Mouse (Mus musculus): ENCODE data around the gene 2300009A05Rik. TPM values are rescaled to one million over a fixed set of nuclear protein-coding genes. Genes with fewer than 3 reads are reported as not detected.

The 2300009A05Rik gene
- total RNA-seq (2017): 9.5 and 13.9 TPM in 2 replicates

DNA sequence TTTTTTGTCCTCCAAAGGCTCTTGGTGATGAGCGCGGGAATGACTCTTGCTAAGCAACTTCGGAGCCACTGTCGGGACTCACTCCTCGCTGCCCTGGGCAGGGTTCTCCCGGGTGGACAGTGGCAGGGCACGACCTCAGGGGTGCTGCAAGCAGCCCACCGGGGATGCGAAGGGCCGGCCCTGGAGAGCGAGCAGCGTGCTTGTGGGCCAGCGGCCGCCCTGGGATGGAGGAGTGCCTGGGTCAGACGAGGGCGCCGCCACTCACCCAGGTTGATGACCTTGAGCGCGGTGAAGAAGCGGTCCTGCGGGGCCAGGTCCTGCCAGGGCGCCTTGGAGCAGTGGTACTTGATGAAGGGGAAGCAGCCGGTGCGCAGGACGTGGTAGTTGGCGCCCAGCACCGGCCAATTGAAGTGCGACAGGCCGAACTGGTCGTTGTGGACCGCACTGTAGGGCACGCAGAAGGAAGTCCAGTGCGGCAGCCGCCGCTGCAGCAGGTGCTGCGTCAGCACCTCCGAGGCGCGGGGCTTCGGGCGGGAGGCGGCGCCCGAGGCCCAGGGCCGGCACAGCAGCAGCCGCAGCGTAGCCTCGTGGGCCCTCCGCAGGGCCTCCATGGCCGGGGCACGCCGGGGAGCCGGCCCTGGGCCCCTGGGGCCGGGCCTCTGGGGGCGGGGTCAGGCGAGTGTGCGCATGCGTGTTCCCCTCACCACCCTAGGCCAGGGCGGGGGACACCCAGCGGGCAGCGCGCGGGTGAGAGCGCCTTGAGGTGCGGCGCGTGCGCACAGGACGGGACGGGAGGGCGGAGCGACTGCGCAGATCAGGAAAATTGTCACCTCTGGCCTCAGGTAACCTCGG, at the start of gene 2300009A05Rik:
Gene 2300009A05Rik (minus strand): TSS at position 636 of the 852 bp plus-strand sequence.
- ATAC-seq (ENCODE audit: extremely low read depth, insufficient number of reproducible peaks, low FRiP score, poor library complexity, severe bottlenecking): peak; percentile 86

DNA sequence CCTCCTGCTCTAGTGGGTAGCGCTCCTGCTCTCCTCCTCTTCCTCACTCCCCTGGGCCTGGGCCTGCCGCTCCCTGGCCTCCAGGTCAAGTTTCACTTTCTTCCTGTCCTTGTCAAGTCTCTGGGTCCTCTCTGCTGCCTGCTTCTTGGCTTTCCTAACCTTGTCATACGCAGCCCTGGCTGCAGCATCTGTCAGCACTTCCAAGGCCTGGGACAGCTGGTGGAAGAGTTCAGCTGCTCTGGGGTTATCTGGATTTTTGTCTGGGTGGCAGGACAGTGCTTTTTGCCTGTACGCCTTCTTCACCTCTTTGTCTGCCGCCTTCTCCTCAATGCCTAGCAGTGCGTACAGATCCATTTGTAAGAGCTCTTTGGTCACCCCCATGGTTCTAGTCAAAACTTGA, 44.6 kb upstream of the 2300009A05Rik start:
- ATAC-seq (ENCODE audit: extremely low read depth, insufficient number of reproducible peaks, low FRiP score, poor library complexity, severe bottlenecking): no peak

DNA sequence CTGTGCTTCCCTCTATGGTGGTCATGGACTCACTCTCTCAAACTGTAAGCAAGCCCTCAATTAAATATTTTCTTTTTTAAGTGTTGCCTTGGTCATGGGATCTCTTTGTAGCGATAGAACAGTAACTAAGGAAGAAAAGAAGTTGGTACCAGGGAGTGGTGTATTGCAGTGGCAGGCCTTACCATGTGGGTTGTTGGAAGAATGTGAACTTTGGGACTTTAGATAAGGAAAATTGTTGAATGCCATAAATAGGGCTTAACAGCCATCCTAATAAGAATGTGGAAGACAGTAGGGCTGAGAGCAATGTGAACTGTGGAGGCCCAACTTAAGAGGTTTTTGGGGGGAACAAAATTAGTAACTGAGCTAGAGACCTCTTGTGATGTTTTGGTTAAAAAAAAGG, 31.6 kb upstream of the 2300009A05Rik start:
- ATAC-seq (ENCODE audit: extremely low read depth, insufficient number of reproducible peaks, low FRiP score, poor library complexity, severe bottlenecking): no peak

DNA sequence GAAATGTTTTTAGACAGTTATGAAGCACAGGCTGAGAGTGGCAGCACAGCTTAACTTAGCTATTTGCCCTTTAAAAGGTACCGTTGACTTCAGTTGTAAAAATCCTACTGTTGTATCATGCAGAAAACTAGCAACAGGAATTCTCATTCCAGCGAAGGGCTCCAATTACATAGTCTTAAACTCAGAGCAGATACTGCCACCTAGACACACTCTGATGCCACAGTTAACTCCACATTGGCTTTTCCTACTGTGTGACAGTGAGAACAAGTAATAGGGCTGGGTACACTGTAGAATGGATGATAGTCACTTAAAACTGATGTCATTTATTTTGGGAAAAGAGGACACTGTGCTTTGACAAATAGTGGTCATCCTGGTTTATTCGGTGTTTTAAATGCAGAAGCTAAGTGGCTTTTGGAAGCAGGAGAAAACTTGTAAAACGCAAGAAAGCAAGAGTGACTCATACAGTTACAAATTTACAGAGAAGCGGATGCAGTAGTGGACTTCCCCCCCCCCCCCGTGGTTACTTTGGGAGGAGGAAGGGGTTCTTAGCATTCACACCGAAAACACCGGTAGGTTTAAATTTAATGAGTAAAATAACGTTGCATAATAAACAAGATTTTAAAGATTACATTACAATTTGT, 22.2 kb upstream of the 2300009A05Rik start:
- ATAC-seq (ENCODE audit: extremely low read depth, insufficient number of reproducible peaks, low FRiP score, poor library complexity, severe bottlenecking): no peak

DNA sequence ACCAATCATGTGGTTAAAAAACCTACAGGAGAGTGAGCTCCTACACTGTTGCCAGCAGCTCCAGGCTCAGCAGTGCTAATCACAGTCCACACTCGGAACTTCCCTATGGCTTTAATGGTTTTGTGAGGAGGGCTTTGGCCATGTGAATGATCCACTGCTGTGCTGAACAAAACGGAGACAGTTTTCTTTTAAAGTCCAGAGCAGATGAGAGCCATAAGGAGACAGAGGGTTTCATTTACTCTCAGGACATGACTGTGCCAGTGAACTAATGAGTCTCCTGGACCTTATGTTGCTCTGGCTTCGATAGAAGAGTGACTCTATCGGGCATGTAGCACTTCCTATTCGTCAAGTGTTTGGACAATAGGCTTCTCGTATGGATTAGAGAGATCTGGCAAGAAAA, 21.4 kb upstream of the 2300009A05Rik start:
- no peak for ATAC-seq (ENCODE audit: extremely low read depth, insufficient number of reproducible peaks, low FRiP score, poor library complexity, severe bottlenecking)

DNA sequence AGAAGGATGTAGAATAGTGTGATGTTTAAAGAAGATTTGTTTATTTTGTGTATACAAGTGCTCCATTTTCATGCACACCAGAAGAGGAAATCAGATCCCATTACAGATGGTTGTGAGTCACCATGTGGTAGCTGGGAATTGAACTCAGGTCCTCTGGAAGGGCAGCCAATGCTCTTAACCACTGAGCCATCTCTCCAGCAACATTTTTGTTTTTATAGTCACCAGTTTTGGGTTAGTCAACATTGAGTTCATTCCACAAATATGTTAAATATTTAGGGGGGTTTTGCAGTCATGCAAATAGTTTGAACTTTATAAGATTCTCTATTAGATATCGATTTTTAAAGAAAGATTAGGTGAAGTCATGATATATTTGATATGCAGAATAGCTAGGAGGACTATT, 1.1 kb upstream of the 2300009A05Rik start:
- no peak for ATAC-seq (ENCODE audit: extremely low read depth, insufficient number of reproducible peaks, low FRiP score, poor library complexity, severe bottlenecking)

DNA sequence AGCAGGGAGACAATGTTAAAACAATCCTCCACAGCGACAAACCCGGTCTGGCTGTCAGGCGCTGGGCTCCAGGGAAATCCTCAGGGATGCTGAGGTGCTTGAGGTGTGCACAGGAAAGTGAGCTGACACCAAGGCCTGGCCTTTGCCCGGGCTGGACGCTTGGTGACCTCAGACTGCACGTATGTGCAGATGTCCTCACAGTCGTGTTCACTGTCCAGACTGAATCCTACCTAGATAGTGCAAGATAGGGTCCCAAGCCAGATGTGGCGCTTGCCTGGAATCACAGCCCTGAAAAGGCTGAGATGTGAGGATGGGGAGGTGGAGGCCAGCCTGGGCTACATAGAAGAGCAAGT, 393 bp upstream of the 2300009A05Rik start:
- no peak for ATAC-seq (ENCODE audit: extremely low read depth, insufficient number of reproducible peaks, low FRiP score, poor library complexity, severe bottlenecking)

DNA sequence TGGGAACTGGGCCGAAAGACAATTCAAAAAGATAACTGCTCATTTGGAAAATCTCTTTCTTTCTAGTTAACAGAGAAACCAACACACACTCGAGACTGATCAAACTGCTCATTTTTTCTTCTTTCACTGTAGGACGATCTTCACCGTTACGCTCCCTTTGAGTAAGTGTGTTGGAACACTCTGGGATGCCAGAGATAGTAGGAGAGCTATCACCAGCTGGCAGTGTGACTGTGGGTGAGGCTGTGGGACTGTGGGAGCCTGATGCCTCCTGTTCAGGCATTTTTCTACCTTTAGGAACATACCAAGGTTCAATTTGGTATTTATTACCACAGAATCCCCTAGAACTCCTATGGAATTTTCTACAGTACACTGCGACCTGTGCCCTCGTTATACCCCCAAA, 3.4 kb downstream of the 2300009A05Rik start:
- ATAC-seq (ENCODE audit: extremely low read depth, insufficient number of reproducible peaks, low FRiP score, poor library complexity, severe bottlenecking): no peak

DNA sequence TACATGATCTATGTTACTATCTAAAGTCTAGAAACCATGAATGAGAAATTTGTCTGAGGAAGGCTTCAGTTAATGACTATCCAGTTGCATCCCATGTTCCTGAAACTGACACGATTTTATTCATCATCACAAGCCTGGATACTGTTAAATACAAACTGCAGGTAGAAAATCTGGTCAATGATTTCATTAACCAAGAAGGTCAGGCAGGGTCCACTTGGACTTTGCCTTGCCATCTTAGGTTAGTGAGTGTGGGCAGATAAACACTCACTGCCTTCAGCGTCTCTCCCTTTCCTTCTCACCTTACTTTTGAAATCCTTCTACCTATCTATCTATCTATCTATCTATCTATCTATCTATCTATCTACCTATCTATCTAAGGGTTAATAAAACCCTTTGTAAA, 7.7 kb downstream of the 2300009A05Rik start:
- ATAC-seq (ENCODE audit: extremely low read depth, insufficient number of reproducible peaks, low FRiP score, poor library complexity, severe bottlenecking): no peak

DNA sequence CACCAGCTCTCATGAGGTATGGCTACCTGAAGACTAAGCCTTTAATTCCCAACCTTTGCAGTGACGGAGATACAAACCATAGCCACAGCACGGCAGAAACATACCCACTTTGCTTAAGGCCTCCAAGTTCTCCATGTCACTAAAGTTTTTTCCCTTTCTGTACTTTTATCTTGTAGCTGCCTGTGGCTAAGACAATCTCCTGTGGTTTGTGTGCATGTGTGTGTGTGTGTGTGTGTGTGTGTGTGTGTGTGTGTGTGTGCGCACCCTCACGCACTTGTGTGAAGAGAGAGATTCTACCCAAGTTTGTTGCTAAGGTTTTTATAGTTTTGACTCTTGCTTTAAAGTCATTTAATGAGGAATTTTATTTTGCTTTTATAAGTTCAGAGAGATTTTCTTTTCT, 16.3 kb downstream of the 2300009A05Rik start:
- no peak for ATAC-seq (ENCODE audit: extremely low read depth, insufficient number of reproducible peaks, low FRiP score, poor library complexity, severe bottlenecking)

DNA sequence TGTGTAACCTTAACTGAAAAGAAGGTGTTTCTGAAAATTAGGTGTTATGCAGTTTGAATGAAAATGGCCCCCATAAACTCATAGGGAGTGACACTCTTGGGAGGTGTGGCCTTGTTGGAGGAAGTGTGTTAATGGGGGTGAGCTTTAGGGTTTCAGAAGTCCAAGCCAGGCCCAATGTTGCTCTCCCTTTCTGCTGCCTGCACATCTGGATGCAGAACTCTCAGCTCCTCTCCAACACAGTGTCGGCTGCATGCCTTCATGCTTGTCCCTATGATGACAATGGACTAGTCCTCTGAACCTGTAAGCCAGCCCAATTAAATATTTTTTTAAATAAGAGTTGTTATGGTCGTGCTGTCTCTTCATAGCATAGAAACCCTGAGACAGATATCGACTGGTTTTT, 18.7 kb downstream of the 2300009A05Rik start:
- ATAC-seq (ENCODE audit: extremely low read depth, insufficient number of reproducible peaks, low FRiP score, poor library complexity, severe bottlenecking): no peak

DNA sequence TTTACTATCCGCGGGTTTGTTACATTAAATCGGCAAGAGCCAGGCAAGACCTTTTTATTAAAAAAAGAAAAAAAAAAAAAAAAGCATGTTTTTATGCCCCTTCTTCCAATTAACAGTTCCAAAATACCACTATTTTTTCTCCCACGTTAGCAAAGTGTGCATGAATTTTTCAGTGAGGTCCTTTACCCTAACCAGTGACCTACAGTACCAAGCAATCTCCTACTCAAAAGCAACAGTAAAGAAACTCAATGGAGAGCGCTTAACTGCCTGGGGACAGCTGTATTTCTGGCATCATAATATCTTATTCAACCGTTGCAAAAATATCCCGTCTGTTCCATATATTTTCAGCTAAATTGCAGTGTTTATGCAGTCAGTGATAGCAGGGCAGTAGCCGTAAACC, 20.9 kb downstream of the 2300009A05Rik start:
- no peak for ATAC-seq (ENCODE audit: extremely low read depth, insufficient number of reproducible peaks, low FRiP score, poor library complexity, severe bottlenecking)

DNA sequence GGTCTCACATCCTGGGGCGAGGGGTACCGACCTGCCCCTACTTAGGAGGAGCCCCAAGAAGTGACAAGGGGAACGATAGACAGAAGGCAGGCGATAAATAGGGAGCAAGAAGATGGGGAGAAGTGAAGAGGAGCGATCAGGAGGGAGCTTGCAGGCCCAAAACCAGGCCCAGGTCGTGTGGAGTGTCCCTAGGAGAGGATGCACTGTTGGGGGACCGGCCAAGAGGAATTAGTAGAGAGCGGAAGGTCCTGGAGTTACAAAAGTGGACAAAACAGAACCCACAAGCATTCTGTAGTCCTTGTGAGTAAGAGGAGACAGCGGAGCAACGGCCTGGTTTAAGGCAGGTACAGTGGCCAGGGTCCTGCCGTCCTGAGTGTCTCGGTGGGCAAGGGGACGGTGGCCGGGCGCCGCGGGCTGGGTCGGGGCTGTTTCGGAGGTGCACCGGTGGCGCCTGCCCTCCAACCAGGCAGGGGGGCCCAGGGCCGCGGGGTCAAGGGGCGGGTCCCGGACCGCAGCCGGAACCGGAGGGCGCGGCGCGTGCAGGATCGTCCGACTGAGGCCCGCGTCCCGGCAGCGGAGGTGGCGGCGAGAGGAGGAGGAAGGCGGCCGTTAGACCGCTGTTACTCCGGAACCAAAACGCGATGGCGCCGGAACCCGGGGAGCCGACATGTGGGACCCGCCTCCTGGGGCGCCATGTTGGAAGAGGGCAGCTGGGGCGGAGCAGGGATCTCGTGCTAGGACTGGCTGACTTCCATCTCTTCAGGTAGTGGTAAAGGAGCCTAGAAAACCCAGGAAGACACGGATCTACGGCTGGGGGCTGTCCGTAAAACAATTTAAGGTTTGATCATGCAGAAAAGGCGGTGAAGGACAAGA, 21.5 kb downstream of the 2300009A05Rik start, which contains the start of gene Map2k5:
Gene Map2k5 (minus strand): TSS at position 633 of the 873 bp plus-strand sequence.
- ATAC-seq (ENCODE audit: extremely low read depth, insufficient number of reproducible peaks, low FRiP score, poor library complexity, severe bottlenecking): peak; percentile 91

DNA sequence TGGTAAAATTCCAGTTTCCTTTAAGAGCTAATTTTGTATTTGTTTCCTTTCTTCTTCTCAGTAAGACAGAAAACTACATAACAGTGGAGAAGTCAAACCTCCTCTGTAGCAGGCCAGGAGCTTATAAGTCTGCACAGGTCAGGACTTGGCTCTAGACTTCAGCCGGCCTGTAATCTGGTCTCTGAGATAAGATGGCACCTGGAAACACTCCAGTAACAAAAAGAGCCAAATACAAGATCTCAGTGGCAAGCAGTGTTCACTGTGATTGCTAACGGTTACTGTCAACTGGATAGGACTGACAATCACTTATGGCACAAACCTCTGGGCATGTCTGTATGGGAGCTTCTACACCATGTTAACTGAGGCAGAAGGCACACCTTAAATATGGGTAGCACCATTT, 25.7 kb downstream of the 2300009A05Rik start:
- ATAC-seq (ENCODE audit: extremely low read depth, insufficient number of reproducible peaks, low FRiP score, poor library complexity, severe bottlenecking): no peak

DNA sequence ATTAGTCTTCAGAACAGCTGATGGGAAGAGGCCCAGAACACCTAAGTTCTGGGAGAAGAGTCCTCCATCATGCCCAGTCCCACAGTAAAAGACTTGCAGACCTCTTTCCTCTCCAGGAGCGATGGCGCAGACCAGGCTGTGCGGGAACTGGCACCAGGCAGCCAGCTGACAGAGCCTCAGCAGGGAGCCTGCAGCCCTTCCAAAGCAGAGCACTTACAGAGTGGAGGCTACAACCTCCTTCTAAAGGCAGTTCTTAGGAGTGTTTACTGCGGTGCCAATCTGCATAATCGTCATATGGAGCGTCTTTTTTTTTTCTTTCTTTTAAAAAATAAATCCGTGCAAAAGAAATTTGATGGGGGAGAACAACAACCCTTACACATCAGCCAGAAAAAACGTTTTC, 26.5 kb downstream of the 2300009A05Rik start:
- no peak for ATAC-seq (ENCODE audit: extremely low read depth, insufficient number of reproducible peaks, low FRiP score, poor library complexity, severe bottlenecking)

DNA sequence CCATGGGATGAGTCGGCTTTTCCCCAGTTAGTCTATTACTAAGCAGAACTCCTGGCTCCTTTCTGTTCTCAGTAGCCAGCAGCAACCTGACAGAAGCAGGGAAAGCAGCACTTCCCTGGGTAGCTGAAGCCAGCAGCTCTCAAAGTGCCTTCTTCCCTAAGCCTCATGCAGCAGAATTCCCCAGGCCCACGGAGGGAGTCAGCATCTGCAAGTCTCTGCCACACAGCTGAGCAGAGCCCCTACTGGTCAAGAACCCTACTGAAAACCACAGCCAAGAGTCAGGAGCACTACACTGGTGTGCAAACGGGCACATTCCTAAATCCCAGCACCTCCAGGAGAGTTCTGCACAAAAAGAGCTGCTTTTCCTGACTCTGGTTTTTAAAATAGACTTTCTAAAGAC, 38.6 kb downstream of the 2300009A05Rik start:
- ATAC-seq (ENCODE audit: extremely low read depth, insufficient number of reproducible peaks, low FRiP score, poor library complexity, severe bottlenecking): no peak

DNA sequence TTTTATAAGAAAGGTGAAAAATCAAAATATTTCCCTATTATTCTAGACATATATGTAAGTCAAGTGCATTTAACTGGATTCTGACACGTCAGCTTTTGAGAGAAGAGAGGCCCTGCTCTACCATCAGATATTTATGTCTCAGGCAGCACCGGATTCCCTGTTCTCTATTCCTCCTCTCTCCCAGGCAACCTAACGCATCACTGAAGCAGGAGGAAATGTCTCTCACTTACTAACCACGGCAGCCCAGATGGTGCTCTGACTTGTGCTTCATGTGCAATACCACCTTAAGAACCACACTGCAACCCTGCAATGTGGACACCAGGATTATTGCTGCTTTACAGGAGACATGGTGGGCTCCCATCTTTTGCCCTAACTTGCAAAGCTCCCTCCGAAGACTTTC, 40.0 kb downstream of the 2300009A05Rik start:
- ATAC-seq (ENCODE audit: extremely low read depth, insufficient number of reproducible peaks, low FRiP score, poor library complexity, severe bottlenecking): no peak

DNA sequence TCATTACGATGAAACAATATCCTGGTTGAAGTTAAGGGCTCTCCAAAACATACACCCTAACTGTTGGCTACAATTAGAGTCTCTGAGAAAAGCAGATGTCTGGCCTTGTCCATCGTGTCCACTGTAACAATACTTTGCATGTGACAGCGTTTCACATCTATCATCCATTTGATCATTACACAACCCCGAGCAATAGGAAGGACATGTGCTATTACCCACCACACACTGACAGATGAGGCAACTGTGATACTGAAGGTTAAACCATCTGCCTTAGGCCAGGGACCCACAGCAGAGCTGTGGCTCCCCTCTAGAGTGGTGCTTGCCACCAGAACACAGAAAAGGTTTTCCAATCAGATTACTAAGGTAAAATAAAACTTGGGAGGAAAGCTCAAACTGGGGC, 42.3 kb downstream of the 2300009A05Rik start:
- no peak for ATAC-seq (ENCODE audit: extremely low read depth, insufficient number of reproducible peaks, low FRiP score, poor library complexity, severe bottlenecking)

DNA sequence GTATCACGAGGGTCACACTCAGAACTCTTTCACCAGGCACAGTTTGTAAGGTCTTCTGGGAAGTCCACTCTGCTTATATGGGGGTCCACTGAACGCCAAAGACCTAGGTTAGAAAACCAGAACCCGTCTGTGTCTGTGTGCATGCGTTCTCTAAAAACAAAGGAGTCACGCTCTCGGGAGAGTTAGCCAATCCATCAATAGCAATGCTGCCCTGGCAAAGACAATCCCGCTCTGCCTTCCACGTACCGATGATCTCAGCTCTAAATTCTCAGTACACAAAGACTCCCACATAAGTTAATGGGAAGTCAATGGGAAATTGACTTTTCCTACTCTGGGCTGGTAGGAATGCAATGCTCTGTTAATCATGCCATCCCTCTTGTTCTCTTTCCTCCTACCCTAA, 42.8 kb downstream of the 2300009A05Rik start:
- no peak for ATAC-seq (ENCODE audit: extremely low read depth, insufficient number of reproducible peaks, low FRiP score, poor library complexity, severe bottlenecking)

DNA sequence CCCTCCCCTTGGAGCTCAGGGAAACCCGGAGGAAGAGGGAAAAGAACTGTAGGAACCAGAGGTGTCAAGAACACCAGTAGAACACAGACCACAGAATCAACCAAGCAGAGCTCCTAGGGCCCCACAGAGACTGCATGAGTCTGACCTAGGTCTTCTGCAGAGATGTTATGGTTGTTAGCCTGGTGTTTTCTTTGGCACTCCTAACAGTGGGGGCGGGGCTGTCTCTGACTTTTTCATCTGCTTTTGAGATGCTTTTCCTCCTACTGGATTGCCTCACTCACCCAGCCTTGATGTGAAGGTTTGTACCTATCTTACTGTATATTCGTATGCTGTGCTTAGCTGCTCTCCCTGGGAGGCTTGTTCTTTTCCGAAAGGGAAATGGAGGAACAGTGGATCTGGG, 44.9 kb downstream of the 2300009A05Rik start:
- no peak for ATAC-seq (ENCODE audit: extremely low read depth, insufficient number of reproducible peaks, low FRiP score, poor library complexity, severe bottlenecking)

All from neutrophil, adult 5-6 weeks (primary cell).